Mouse (Mus musculus) ES-CJ7 (cell line): ENCODE data around the gene Mtrex.

Experiments
- DNase-seq: peaks from one replicate; pipeline ENCODE4 v3.0.0; 2011; ENCODE audit warnings: low read depth, low spot score

The Mtrex gene

DNA sequence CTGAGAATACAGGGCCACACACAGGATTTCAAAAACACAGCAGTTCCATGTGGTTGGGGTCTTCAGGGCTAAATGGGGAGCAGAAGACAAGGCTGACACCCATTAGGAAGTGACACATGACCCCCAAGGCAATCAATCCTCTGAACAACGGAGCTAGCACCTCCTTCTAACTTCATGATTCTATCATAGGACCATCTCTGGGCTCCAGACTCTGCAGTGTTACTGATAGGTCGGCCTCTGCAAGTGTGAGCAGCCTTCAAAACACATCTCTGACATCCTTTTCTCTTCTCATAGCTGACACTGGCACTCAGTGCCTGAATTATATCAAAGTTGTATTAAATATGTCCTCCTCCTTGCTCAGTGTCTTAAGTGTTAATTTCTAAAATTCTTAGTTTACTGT lies 94.6 kb downstream of the Mtrex start:
- no peak for DNase-seq

DNA sequence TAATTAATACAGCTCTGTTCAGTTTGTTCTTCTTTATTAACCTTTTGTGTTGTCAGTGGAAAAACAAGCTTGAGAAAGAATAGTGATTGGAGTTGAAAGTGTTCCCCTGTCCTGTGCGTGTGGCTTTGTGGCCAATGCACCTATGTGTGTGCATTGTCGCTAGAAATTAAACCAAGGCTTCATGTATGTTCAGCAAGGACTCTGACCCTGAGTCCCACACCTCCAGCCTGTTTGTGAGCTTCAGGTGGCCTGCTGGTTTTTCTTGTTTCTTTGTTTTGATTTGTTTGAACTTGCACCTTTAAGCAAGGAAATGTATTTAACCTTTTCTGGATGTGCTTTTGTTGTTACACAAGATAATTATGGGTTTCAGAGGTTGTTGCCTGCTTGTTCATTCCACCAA lies 97.6 kb downstream of the Mtrex start:
- no peak for DNase-seq

DNA sequence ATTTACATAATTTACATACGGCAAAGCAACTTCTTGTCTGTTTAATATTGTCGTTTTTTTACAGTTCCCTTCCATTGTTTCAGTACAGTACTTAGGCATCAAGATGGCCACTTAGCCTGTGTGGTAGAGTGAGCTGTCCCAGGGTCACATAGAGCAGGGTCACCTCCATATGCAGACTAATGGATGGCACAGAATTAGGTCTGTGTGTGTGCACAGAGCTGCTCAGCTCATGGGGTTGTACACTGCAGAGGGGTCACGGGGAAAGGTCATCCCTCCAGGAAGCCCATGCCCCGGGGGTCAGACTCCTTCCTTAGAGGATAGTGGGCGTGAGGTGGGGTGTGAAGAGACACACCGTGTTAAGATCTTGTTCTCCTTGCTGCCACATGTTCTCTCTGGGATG lies 101.7 kb downstream of the Mtrex start:
- no peak for DNase-seq

DNA sequence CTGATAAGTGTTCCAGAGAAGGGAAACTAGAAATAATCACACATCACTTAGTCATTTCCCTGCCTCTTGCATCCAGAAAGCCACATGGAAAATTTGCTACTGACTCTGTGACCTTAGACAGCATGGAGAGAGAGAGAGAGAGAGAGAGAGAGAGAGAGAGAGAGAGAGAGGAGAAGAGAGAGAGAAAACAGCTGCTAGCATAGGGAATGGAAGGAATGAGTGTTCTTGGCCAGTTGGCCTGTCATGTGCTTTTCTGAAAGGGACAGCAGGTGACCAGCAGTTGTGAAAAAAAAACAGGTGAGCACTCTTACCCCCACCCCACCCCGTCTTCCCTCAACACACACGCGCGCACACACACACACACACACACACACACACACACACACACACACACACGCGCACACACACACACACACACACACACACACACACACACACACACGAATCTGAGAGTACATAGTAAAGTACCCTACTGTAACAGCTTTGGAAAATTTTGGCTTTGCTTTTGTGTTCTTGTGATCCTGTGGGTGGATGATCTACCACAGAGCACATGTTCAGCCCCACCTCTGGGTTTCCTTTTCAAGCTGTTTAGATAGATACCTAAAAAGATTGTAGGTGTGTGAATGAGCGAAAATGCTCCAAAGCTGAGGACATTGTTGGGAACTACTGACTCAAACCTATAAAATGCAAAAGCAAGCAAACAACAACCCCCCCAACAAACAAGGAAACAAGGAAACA lies 103.1 kb downstream of the Mtrex start:
- DNase-seq: no peak

DNA sequence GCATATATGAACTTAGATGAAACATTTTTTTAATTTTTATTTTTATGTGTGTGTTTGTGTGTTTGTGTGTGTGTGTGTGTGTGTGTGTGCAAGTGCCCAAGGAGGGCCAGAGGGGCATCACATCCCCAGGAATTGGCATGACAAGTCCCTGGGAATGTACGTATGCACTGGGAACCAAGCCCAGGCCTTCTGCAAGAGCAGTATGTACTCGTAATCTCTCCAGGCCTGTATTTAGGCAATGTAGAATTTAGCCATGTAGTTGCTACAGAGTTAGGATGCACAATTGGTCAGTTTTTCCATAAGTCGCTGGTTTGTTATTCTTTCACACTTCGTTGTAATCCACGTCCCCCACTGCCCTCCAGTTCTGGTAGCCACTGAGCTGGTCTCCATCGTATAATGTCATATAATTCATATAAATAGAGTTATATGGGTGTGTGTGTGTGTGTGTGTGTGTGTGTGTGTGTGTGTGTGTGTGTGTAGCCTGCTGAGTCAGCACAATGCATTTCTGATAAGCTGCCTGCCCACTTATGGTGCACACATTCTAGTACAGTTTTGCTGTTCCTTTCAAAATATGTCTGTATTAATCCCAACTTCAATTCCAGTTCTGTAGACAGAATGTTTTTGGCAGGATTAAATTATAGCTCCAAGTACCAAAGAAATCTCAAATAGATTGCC lies 103.8 kb downstream of the Mtrex start:
- no peak for DNase-seq

DNA sequence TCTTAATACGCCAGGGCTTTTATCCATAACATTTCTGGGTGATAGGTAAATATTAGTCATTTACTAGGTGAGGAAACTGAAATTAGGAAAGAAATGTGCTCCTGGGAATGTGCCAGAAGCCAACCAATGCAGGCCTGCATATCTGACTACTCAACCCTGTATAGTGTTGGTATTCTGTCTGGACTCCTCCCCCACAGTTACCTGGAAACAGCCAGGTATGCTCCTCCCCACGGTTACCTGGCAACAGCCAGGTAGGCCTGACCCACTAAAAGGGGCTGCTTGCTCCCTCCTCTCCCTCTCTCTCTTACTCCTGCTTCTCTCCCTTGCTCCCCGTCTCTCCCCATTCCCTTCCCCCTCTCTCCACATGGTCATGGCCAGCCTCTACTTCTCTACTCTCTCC lies 104.8 kb downstream of the Mtrex start:
- no peak for DNase-seq

DNA sequence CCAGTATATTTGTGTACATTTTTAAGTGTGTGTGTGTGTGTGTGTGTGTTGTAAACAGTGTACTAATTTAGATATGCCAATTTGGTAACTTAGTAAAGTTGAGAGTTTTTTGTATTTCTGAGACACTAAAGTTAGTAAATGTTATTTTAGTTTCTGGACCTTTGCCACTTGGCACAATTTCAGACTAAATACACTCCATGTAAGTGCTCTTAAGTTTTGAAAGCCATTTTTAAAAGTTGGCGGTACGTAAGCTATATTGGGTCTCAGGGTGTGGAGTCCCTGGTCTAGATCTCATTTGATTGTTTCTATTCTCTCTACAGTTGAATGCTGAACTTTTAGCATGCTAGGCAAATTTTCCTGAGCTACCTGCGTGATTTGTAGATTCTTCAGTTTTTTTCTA lies 109.1 kb downstream of the Mtrex start:
- DNase-seq: no peak
